Mouse (Mus musculus) heart, postnatal 10 days (tissue): Measurements from ENCODE around the gene Zfyve1. TPM values are rescaled to one million over a fixed set of nuclear protein-coding genes. Genes with fewer than 3 reads are reported as not detected.
"Not testable (repeated sequence)": the region's sequence is repeated elsewhere in the genome, so short reads cannot be mapped to it uniquely, and the experiment has no call there.

ENCODE experiments used
- DNase-seq, 2 experiments: peaks; one replicate each; pipeline ENCODE4 v3.0.0; 2021
- intact Hi-C: fragments of 180-260 bp; cut with DNase I; formaldehyde crosslinking; loops from one replicate; pipeline ENCODE4 v1.15.1; 2025
- total RNA-seq, 2 experiments: library from RNA; stranded (reverse); gene quantifications; 2 replicates each; pipeline ENCODE4 v1.2.3; 2021

Zfyve1 gene
- total RNA-seq, result 10 to 100 TPM; 21.8 to 23.0 TPM

DNA sequence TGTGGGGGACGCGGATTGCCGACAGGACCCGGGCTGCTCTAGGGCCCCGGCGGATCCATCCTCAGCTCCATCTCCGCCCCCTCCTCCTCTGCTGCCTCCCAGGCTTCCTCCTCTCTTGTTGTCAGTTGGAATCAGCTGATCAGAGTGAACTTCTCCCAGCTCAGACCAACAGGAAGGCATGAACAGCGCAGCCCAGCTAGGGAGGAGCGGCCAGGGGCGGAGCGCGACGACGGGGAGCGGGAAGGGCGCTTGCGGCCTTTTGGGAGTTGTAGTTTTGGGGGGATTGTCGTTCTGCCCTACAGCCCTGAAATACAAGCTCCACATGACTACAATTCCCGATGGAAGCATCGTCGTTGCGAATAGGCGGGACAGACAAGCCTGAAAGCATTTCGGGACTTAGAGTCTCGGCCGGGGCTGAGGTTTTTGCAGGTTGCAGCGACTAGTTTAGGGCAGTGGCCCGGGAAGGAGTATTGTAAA, at the start of gene Zfyve1:
Zfyve1 (minus strand) TSS at position 198 of the 477 bp plus-strand sequence.
- intact Hi-C loops, result loop anchor here (5.0 kb wide), 1 partner anchor 35 kb away; the partner anchor contains the start of gene Rbm25
- peak; percentile 96 to 97 for DNase-seq

DNA sequence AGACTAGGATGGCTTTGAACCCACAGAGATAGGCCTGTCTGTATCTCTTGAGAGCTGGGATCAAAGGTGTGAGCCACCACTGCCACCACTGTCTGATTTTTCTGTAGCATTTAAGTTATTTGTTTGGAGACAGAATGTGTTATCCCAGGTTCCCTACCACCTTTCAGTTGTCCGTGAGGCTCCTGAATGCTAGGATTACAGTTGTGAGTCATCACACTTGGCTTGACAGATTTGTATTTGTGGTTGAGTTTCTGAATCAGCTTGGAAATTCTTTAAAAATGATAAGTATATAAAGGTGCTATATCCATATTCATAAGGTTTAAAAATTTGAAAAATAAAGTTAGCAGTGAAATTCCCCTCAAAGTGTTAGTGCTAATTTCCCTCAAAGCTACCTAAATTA, 46.1 kb upstream of the Zfyve1 start:
- no peak for DNase-seq
- intact Hi-C loops, result no loop called here

DNA sequence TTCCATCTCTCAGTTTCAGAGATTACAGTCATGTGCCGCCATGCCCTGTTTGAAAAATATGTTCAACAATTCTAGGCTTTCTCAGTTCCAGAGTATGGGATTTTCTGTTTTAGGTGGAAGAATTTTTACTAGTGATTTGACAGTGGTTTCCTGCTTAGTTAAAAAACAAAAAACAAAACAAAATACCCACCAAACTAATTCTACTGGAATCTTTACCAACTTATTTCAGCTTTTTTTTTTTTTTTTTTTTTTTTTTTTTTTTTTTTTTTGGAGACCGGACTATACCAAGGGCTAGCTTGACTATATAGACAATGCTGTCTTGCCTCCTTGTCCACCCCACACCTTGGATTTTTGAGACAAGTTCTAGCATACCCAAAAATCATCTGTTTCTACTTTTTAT, 44.2 kb upstream of the Zfyve1 start:
- no peak for DNase-seq
- intact Hi-C loops, result no loop called here

DNA sequence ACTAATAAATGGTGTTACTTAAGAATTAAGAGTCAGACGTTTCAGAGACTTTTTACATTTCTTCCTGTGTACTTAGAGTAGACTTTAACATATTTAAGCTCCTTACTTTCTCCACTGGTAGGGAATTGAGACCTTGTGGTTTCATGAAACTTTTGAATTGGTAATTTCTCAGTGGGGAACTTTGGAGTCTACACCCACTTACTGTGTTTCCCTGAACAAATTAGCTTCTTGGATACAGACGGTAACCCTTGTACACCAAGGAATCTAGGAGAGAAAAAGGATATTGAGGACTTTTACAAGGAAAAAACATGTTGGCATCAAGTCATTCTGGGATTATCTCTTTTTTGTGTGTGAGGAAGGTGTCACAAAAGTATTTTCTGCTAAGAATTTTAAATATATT, 36.8 kb upstream of the Zfyve1 start:
- intact Hi-C loops, result loop anchor here (5.0 kb wide), 1 partner anchor 37 kb away; the partner anchor contains the start of gene Zfyve1
- DNase-seq, result no peak

DNA sequence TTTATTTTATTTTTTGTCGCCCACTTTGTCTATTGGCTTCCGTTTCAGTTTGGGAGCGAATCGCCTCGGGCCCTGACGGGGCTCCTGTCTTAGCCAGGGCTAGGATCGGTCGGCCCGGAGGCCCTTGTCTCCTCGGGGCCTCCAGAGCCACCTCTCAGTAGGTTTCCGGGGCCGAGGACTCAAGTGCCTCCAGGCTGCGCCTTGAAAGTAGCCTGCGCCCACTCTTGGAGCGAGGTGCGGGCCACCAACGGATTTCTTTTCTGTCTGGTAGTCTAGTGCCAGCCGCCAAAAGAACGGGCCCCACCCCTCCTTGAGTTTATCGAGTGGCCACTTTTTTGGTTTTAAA, 35.6 kb upstream of the Zfyve1 start:
- DNase-seq, result peak; percentile 62 to 63
- intact Hi-C loops, result loop anchor here (5.0 kb wide), 1 partner anchor 35 kb away; the partner anchor contains the start of gene Zfyve1

DNA sequence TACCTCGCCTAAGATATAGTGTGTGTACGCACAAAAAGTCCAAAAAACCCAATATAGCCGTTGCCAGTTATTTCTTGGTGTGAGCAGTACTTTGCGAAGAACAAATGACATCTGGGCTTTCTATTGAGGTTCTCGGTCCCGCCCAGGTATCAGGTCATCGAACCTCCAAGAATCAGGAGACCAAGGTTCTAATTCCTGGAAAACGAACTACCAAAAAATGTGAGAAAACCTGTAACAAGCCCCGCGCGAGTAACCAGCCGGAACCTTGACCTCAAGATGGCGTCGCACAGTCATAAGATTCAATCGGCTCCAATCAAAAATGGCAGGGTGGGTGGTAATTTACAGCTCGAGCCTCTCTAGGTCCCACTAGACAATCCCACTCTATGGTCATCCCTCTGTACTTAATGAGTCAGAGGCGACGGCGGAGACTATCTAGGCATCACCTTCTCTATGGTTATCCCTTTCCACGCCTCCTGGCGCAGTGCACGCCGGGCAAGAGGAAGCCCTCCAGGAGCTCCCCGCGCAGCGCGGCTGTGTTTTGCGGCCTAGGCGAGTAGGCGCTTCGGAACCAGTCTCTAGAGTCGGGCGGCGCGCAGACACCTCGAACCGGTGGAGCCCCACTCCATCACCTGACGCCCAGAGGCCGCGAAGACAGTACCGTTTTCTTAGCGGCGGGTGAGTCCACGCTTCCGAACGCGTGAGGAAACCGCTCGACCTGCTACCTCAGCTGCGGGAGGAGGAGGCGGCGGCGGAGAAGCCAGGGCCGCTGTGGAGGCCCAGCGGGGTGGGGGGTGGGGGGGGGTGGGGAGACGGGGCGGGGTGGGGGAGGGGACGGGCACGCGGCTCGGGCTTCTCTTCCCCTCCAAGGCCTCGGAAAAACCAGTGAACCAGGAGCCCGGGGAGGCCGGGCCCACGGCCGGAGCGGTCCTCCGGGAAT, 35.0 kb upstream of the Zfyve1 start:
- DNase-seq, result peak; percentile 97 to 98
- intact Hi-C loops, result loop anchor here (5.0 kb wide), 1 partner anchor 35 kb away; the partner anchor contains the start of gene Zfyve1

DNA sequence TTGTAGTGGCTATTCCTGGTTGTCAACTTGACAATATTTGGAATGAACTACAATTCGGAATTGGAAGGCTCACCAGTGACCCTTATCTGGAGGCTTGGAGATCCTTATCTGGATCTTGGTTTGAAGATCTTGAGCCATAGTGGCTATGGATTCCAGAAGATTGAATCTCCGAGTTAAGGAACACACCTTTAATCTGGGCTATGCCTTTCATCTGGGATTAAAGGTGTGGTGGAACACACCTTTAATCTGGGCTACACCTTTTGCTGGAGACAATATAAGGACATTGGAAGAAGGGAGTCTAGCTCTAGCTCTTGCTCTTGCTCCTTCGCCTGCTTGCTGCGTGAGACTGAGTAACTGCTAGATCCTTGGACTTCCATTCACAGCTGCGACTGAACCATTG, 33.9 kb upstream of the Zfyve1 start, which contains the start of gene Rbm25:
Rbm25 (plus strand) TSS at position 301 of the 400 bp plus-strand sequence.
- intact Hi-C loops, result loop anchor here (5.0 kb wide), 1 partner anchor 34 kb away; the partner anchor contains the start of gene Zfyve1
- not testable (repeated sequence) for DNase-seq

DNA sequence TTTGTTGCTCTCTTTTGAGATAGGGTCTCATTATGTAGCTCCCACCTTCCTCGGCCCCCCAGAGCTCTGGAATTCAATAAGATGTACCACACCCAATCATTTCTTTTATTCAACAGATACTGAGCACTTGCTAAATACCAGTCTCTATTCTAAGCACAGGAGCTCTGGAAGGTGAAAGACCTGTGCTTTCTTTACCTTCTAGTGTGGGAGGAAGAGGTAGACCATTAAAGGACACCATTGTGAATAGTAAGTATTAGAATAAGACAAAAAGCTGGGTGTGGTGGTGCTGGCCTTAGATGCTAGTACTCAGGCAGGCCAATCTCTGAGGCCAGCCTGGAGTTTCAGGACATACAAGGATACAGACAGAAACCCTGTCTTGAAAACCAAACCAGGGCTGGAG, 27.3 kb upstream of the Zfyve1 start:
- no peak for DNase-seq
- intact Hi-C loops, result no loop called here

DNA sequence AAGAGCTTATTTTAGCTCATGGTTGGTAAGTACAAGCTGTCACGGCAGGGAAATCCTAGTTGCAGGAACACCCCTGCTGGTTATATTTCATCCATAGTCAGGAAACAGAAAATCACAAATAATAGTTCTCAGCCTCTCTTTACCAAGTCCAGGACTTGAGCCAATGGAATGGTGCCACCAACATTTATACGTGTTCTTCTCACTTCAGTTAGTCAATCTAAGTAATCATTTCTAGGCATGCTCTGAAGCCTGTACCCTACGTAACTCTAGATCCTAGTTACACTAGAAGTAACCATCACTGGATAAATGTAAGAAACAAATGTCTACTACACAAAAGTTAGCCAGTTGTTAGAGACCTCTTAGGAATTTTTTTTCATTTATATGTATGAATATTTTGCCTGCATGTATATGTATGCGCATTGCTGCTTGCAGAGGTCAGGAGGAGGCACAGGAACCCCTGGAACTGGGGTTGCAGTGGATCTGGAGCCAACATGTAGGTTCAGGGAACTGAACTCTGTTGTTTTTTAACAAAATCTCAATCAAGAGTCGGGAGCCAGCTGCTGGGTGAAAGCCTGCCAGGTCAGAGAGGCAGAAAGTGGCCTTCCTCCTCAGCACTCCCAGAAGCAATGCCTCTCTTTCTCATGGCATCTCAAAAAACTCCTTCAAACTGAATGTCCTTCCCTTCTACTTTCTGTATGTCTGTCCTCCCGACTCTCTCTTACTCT, 25.2 kb upstream of the Zfyve1 start:
- no peak for DNase-seq
- intact Hi-C loops, result no loop called here

DNA sequence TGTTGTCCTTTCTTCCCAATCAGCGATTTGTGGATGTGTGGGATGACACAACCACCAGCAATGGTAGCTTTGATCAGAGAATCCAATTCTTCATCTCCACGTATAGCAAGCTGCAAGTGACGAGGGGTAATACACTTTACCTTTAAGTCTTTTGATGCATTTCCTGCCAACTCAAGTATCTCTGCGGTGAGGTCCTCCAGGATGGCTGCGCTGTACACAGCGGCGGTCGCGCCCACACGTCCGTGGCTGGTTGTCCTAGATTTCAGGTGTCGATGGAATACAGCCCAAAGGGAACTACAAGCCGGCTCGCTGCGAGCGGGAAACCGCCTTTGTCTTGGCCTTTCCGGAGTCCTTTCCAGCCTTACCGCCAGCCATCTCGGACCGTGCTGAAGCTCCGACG, 23.7 kb upstream of the Zfyve1 start:
- DNase-seq, intact Hi-C loops: not testable (repeated sequence)

DNA sequence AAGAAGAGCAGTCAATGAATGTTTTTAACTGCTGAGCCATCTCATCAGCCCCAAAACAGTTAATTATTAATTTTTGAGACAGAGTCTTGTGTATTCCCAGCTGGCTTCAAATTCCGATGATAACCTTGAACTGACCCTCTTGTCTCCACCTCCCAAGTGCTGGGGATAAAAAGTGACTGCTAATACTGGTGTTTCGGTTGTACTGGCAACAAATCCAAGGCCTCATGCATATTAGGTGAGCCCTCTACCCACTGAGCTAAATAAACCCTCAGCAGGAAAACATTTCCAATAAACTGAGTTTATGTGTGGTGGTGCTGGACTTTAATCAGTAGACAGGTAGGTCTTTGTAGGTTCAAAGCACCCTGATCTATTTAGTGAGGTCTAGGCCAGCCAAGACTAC, 22.0 kb upstream of the Zfyve1 start:
- no peak for DNase-seq
- intact Hi-C loops, result no loop called here

DNA sequence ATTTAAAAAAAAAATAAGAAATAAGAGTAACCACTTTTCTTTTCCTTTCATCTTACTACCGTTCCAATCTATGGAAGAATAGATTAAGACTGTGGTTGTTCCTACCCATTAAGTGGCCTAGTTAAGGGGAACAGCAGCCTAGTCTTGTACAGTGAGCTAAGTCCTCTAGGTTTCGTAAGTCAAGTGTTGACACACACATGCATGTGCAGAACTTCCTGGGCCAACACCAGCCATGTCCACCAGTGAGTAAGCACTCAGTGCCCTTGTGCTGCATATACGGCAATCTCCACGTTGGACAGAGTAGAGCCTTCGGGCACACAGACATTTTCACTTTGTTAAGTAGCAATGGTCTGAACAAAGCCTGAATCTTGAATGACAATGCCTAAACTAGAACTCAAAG, 20.2 kb upstream of the Zfyve1 start:
- DNase-seq, result no peak
- intact Hi-C loops, result no loop called here

DNA sequence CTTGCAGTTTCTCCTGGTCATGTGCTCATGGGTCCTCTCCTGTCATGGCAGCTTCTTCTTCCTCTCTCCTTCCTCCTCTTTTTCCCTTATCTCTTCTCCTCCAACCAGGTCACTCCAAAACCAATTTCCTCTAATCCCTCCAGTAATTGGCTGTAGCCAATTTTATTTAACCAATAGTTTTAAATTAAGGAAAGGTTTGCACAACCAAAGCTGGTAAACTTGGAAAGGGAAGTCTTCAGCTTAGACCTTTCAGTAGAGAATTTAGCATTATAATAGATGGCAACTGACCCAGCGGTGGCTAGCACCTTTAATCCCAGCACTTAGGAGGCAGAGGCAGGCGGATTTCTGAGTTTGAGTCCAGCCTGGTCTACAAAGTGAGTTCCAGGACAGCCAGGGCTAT, 9.4 kb upstream of the Zfyve1 start:
- not testable (repeated sequence) for DNase-seq

DNA sequence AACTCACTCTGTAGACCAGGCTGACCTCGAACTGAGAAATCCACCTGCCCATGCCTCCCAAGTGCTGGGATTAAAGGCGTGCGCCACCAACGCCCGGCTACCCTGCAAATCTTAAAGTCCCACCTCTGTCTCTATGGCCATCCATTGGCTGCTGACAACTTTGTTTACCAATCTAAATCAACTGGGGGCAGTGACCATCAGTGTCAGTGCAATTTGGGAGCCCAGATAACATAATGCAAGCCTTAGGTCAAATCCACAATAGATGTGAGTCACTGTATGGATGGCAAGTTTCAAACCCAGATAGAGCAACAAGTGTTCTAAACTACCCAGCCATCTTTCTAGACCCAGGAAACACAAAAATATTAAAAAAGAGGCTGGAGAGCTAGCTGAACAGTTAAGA, 5.3 kb upstream of the Zfyve1 start:
- intact Hi-C loops, result no loop called here
- DNase-seq, result no peak

More for the DNA sequence above, 9.4 kb upstream of the Zfyve1 start:
- intact Hi-C loops, result not testable (repeated sequence)

DNA sequence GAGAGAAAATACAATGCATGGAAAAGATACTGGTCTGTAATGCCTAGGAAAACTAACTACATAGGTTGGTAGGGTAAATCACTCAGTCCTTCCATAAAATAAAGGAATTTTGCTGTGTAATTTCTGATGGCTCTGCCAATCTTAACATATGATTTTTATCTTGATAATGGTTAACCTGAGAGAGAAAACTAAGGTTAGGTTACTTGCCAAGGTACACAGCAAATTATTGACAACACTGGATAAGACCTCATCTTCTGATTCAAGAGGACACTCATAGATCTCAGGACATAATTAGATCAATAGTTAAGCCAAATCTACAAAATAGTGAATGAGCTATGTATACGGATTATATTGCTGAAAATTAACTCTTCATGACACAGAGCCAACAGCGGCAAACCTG, 859 bp upstream of the Zfyve1 start:
- DNase-seq, result no peak
- intact Hi-C loops, result loop anchor here (5.0 kb wide), 1 partner anchor 34 kb away; the partner anchor contains the start of gene Rbm25

DNA sequence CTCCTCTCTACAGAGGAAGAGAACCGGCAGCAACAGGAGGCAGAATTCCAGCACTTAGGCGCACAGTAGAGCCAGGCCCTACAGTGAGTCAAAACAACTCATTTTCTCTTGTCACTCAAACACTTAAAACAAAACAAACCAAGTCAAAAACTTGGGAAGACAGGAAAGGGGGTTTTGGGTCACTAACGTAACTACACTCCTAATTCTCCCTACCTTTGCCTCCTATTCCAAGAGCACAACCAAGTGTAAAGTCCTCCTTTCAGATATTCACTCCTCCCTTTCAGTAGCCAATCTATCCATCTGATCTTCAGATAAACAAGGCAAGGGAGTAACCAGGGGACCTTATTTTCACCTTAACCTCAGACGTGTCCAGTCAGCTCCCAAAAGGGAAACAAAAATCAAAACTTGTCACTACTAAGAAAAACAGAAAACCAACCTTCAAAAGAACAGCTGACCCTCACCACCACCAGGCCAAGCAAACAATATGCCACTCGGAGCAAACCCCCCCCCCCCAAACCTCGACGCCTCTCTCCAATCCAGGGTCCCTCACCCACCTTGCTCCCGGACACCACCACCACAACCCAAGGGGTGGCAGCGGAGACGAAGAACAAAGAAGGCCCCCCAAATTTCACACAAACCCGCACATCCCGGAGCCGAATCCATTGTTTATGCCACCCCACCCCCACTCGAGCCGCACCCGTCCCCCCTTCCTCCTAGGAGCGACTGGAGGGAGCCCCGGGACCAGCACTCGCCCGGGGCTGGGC, 649 bp downstream of the Zfyve1 start:
- DNase-seq, result peak in 1 of 2 experiments; percentile 21
- intact Hi-C loops, result loop anchor here (5.0 kb wide), 1 partner anchor 36 kb away; the partner anchor contains the start of gene Rbm25

DNA sequence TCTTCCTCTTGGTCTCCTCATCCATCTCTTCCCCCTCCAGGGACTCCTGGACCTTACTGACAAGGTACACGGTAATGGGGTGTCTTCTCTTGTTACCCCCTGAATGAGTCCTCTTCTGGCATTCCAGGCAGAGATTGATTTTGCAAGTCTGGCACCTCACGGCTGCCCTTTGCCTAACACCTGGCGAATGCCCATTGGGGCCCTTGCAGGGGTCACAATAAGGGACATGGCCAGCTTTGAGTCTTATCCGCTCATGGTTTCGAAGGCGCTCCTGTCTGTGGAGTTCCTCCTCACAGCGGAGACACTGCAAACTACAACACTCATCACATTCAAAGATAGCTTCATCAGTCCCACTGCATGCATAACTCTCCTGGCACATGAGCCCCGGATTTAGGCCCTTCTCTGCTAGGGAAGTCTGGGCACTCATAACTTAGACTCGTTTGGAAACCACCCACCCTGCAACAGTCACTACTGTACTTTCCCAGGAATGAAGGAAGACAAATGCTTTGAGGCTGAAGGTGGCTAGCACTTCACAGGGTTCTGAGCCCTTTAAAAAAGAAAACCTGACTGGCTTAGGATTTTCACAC, 2.5 kb downstream of the Zfyve1 start:
- intact Hi-C loops, result loop anchor here (5.0 kb wide), 1 partner anchor 38 kb away; the partner anchor contains the start of gene Rbm25
- DNase-seq, result no peak

DNA sequence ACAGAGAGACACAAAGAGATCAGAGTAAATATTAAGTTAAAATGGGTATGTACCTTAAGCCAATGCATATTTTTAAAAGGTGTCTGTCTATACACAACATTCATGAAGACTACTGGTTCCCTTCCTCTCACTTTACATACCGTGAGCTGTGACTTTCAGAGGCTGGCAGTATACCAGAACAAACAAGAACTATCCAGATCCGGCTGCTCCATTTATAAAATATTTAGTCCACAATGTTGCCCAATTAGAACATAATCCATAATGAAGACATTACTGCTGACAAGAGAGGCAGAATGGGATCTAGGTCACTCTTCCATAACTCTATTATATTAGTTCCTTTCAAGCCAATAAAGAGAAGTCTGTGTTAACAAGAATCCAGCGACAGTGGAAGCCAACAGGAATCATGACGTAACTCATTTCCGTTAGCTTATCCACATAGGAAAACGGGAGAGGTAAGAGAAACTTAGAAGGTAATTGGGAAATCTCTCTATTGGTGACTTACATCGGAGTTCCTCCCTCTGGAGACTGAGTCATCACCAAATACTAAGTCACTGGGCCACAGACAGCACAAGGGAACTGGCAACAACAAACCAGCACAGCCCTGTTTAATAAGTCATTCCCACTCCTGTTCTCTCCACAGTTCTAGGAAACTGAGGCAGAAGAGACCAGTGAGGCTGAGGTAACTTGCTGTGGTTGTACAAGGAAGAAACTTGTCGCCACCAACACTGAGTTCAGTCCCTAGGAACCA, 5.1 kb downstream of the Zfyve1 start:
- intact Hi-C loops, result no loop called here
- DNase-seq, result no peak

DNA sequence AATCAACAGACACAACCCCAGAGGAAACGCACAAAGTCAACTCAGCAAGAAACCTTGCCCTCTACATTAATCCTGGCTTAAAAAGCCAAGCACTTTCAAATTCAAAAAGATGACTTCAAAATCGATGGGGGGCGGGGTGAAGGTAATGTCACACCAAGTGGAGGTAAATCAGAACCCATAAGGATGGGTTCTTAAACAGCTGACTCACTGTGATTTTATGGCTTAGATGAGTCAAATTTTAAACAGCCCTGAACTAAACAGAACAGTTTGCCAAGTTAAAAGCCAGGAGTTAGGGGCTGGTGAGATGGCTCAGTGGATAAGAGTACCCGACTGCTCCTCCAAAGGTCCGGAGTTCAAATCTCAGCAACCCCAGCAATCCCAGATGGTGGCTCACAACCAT, 10.4 kb downstream of the Zfyve1 start:
- intact Hi-C loops, result no loop called here
- no peak for DNase-seq
